Mouse (Mus musculus) olfactory bulb, adult 2 months (tissue): ENCODE data around the gene Polr2a. TPM values are rescaled to one million over a fixed set of nuclear protein-coding genes. Genes with fewer than 3 reads are reported as not detected.
"Not testable (repeated sequence)": the region's sequence is repeated elsewhere in the genome, so short reads cannot be mapped to it uniquely, and the experiment has no call there.

Source experiments
- H3K27ac ChIP-seq: fragments of 200-500 bp; 2 replicates; pipeline ENCODE4 v1.5.1; 2012; ENCODE audit warnings: low read depth, low read length; ENCODE audit not compliant: insufficient read depth
- H3K4me1 ChIP-seq: fragments of 200-500 bp; 2 replicates; pipeline ENCODE4 v1.6.1; 2012; ENCODE audit warnings: low read length; ENCODE audit not compliant: control insufficient read depth, insufficient read depth
- H3K4me3 ChIP-seq: fragments of 200-500 bp; 2 replicates; pipeline ENCODE4 v1.5.1; 2012; ENCODE audit warnings: mild to moderate bottlenecking, low read depth, low read length, moderate library complexity; ENCODE audit not compliant: insufficient read depth
- CTCF ChIP-seq: fragments of 200-500 bp; IDR thresholded peaks from 2 replicates; pipeline ENCODE4 v1.5.1; 2012; ENCODE audit warnings: low read depth, mild to moderate bottlenecking, low read length, moderate library complexity; ENCODE audit not compliant: insufficient read depth
- POLR2A ChIP-seq: fragments of 200-500 bp; IDR thresholded peaks from 2 replicates; pipeline ENCODE4 v1.6.1; 2012; ENCODE audit warnings: mild to moderate bottlenecking, low read depth, low read length, moderate library complexity; ENCODE audit not compliant: insufficient read depth
- WGBS: fragments of 180-500 bp; shearing (Covaris S2); methylation state at CpG from one replicate; pipeline ENCODE4 v1.1.7; 2018; 5-methylcytosine and 5-hydroxymethylcytosine counted together
- polyA plus RNA-seq: library from polyadenylated mRNA; stranded (reverse); fragments of >200 nt; gene quantifications from 2 replicates; pipeline ENCODE4 v1.2.4, GENCODE M21; 2012; ENCODE audit warnings: low replicate concordance; ENCODE audit not compliant: missing spikeins, insufficient read depth, insufficient read length

Gene Polr2a
- polyA plus RNA-seq, 1 experiment: 105 TPM

DNA sequence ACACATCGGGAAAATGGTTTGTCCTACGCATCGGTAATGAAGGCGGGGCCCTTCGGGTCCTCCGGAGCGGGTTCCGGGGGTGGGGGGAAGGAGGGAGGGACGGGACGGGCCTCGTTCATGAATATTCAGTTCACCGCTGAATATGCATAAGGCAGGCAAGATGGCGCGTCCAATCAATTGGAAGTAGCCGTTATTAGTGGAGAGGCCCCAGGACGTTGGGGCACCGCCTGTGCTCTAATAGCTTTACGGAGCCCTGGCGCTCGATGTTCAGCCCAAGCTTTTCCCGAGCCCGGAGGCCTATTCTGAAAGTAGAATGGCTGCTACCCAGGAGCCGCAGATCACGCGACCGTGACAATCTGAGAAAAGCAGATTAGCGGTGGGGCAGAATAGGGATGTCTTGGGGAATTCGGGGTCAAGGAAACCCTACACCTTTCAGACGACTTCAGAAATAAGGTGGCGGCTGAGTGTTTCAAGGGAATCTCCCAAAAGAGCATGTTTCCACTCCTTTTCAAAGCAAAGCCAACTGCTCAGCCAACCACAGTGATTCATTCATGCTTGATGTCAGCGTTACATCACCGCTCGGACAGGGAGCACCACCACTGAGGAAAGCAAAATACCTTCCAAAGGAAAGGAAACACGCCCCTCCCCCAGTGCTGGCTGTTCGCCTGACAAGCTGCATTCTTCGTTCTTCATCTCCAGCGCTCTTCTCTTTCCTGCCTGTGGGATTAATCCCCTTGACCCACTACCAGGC, 709 bp upstream of the Polr2a start:
- under 1% methylated on average over 37 of the region's 37 CpGs for WGBS
- Histone ChIP-seq H3K4me1 (peaks cover 16% of the 10 kb centered on the region), H3K27ac (peak overlapping the region; percentile 96), H3K4me3 (peak overlapping the region; percentile 52)
- TF ChIP-seq CTCF (no peak), POLR2A (peak; percentile 50; the same call in 1 of the 2 replicates)

DNA sequence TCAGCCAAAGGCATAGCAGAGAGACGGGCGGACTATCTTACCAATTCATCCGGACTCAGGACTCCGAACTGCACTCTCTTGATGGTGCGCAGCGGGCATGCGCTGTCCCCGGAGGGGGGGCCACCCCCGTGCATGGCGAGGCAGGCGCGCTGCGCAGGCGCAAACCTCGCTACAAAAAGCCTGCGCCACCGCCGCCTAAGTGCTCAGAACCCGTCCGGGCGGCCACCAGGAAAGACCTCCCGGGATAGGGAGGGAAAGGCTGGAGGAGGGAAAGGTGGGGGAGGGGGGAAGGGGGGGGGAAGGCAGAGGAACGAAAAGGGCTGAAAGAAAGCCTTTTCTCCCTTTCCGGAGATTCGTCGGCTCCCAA, 364 bp downstream of the Polr2a start:
- Histone ChIP-seq H3K4me3 (peak overlapping the region; percentile 50), H3K27ac (peak overlapping the region; percentile 90), H3K4me1 (peaks cover 16% of the 10 kb centered on the region)
- WGBS: under 1% methylated on average over 26 of the region's 26 CpGs
- no peak for TF ChIP-seq POLR2A
- TF ChIP-seq CTCF: no peak; the same call in 1 of the 2 replicates

DNA sequence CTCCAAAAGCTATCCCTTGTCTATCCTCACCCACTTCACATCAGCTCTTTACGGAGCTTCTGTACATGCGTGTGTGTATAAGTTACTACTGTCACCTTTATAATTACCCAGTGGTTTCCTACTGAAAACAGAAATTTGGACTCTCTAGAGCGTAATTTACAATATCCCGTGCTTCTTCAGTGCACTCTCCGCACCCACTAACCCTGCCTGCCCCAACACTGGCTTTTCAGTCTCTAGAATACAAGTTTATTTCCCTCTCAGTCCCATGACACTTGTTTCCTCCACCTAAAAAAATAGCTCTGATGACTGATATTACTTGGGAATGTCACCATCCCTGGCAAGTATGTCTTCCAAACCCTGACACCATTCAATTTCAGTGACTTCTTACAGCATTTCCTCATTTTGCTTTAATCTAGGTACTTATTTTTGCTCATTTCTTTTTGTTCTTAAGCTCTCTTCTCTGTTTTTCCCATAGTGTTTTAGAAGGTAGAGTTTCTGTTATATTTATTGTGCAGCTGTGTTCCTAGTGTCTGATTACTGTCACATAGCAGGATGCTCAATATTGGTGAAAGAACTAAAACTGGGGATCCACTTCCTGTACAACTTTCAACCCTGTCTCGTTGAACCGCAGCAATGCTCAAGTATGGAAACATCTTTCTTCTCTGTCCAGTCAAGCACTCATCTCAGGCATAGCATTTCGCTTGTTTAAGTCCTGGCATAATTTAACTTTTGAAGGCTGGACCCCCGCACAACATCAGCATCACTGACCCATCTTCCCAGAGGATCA, 941 bp downstream of the Polr2a start:
- no peak for TF ChIP-seq POLR2A
- TF ChIP-seq CTCF: no peak
- WGBS: 19% methylated on average over 9 of the region's 9 CpGs
- peak overlapping the region; percentile 50 for H3K4me3 ChIP-seq
- H3K27ac ChIP-seq: peak overlapping the region; percentile 47; the same call in 1 of the 2 replicates
- H3K4me1 ChIP-seq: peaks cover 16% of the 10 kb centered on the region

DNA sequence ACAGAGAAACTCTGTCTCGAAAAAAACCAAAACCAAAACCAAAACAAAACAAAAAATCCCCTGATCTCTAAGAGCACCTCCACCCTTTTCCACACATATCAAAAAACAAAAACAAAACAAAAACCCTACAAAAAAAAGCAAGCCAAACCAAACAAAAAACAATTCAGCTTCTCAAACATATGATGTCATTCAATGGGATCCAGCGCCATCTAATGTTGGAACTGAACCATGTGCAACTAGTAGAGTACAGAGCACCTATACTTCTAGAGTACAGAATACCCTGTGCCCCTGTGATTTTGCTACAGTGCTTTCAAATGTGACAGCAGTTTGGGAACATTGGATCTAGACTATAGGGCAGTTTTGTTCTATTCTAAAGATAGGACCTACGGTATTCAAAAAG, 3.7 kb downstream of the Polr2a start:
- Histone ChIP-seq H3K4me3 (no peak overlapping the region), H3K4me1 (peaks cover 5% of the 10 kb centered on the region; the same call in 1 of the 2 replicates), H3K27ac (no peak overlapping the region)
- WGBS: 16% methylated on average over 3 of the region's 3 CpGs
- TF ChIP-seq CTCF: no peak
- TF ChIP-seq POLR2A: no peak

DNA sequence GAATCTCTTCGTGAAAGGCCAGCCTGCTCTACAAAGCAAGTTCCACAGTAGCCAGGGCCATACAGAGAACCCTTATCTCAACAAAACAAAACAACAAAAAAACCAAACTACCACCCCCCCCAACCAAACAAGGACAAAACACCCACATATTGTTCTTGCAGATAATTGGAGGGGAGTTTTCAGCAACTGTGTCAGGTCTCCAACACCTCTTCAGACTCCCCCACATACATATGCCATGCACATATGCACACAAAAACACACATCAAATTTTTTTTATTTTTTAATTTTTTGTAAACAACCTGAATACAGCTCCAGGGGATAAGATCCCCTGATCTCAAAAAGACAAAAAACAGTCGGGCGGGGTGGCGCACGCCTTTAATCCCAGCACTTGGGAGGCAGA, 4.2 kb downstream of the Polr2a start:
- Histone ChIP-seq H3K27ac (no peak overlapping the region), H3K4me1 (peaks cover 2% of the 10 kb centered on the region; the same call in 1 of the 2 replicates), H3K4me3 (no peak overlapping the region)
- TF ChIP-seq CTCF (no peak), POLR2A (no peak)
- WGBS: 75% methylated on average over 5 of the region's 5 CpGs

DNA sequence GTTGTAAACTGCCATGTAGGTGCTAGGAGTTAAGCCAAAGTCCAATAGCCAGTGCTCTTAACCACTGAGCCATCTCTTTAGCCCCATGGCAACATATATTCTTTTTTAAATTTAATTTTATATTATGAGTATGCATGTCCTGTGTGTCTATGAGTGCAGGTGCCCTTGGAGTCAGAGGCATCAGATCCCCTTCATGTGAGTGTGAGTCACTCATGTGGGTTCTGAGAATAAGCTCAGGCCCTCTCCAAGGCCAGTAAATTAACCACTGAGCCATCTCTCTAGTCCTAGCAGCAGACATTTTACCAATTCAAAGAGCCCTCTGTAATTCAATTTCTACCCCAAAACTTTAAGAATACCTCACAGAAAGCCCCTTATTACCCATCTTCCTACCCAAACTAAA, 5.8 kb downstream of the Polr2a start:
- TF ChIP-seq POLR2A (no peak), CTCF (no peak)
- Histone ChIP-seq H3K4me3 (no peak overlapping the region), H3K27ac (no peak overlapping the region), H3K4me1 (peaks cover 2% of the 10 kb centered on the region; the same call in 1 of the 2 replicates)

DNA sequence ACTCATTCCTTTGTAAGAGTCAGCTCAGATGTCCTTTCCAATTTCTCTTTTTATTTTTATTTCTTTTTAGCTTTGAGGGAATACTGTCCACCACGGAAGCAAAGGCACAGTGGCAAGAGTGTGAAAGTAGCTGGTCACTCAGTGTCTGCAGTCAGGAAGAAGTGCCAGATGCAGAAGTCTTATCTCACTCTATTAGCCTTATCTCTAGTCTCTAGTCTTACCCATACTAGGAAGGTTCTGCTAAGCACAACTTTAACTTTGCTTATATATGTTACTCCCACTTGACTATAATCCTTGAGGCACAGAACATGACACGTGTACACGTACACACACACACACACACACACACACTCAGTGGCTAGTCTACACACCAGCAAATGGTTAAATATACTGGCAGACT, 6.8 kb downstream of the Polr2a start:
- H3K4me3 ChIP-seq: no peak overlapping the region
- H3K4me1 ChIP-seq: peaks cover 2% of the 10 kb centered on the region; the same call in 1 of the 2 replicates
- H3K27ac ChIP-seq: no peak overlapping the region
- WGBS: 66% methylated on average over 3 of the region's 3 CpGs
- TF ChIP-seq CTCF (no peak), POLR2A (no peak)

DNA sequence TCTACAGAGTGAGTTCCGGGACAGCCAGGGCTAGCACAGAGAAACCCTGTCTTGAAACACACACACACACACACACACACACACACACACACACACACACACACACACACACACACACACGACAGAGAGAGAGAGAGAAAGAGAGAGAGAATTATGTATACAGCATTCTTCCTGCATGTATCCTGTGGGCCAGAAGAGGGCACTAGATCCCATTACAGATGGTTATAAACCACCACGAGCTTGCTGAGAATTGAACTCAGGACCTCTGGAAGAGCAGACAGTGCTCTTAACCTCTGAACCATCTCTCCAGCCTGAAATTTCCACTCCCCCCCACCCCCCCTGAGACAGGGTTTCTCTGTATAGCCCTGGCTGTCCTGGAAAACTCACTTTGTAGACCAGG, 27.0 kb downstream of the Polr2a start:
- not testable (repeated sequence) for H3K27ac ChIP-seq, H3K4me3 ChIP-seq, H3K4me1 ChIP-seq
- 90% methylated on average over 2 of the region's 3 CpGs for WGBS

DNA sequence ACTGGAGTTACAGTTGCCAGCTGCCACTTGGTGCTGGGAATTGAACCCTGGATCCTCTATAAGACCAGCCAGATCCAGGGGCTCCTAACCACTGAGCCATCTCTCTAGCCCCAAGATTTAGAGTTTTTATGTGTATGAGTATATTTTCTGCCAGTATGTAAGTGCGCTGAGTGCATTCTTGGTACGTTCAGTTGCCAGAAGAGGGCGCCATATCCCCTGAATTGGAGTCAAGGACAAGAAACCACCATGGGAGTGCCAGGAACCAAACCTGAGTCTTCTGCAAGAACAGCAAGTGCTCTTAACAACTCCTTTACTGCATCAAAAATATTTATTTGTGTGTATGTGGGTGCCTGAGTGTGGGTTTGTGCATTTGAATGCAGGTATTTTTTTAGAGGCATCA, 29.4 kb downstream of the Polr2a start:
- H3K4me3 ChIP-seq: no peak overlapping the region
- H3K4me1 ChIP-seq: no peaks in the 10 kb centered on the region
- WGBS: 32% methylated on average over 3 of the region's 3 CpGs
- TF ChIP-seq CTCF (no peak), POLR2A (no peak)
- H3K27ac ChIP-seq: no peak overlapping the region
